Mouse (Mus musculus): ENCODE results near the gene Wdr83os.
"Not testable (repeated sequence)": the region's sequence is repeated elsewhere in the genome, so short reads cannot be mapped to it uniquely, and the experiment has no call there.

DNA sequence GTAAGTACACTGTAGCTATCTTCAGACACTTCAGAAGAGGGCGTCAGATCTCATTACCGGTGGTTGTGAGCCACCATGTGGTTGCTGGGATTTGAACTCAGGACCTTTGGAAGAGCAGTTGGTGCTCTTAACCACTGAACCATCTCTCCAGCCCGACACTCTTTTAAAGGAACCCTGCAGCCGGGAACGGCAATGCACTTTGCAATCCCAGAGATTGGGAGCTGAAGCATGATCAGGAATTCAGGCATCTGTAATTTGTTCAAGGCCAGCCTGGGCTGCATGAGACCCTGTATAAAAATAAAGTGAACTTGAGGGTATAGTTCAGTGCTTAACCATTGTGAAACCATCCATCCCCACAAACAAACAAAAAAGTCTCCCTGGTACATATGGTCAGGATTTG lies 39.7 kb downstream of the Wdr83os start:
- not testable (repeated sequence) for TF ChIP-seq CEBPB (IDR thresholded peaks at IDR 0.05; ENCODE audit: insufficient read depth, poor library complexity, severe bottlenecking); MYOD1 (IDR thresholded peaks at IDR 0.05; ENCODE audit: control insufficient read depth in 1 of 3, insufficient read length in 2 of 3, low read depth in 2 of 3)
